Mouse (Mus musculus) lung, postnatal 36 days (tissue): ENCODE measurements at regions not wholly inside any gene's neighbourhood (a gene's known extent, or its start where the extent isn't known, plus 50 kb on each side); places are given as distances from the start of the nearest gene placed in this dataset.

ENCODE experiments used
- DNase-seq: peaks from one replicate; pipeline ENCODE4 v3.0.0; 2022; ENCODE audit warnings: mixed read lengths

DNA sequence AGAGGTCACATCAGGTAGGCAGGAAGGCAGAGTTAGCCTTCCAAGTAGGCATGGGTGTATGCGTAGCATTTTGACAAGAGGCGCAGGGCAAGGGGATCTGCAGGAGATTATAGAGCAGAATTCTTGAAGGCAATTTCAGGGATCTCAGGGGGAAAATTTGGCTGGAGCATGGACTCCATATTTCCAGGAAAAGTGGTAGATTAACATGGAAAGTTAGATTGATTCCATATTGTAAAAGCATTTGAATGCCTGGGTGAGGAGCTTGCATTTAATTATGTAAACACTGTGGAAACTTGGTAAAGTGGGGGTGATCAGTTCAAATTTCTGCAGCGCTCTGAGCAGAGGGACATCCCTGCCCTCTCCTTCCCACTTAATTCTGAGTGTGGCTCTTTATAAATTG is 146.7 kb downstream of the Pax3 start:
- no peak for DNase-seq

DNA sequence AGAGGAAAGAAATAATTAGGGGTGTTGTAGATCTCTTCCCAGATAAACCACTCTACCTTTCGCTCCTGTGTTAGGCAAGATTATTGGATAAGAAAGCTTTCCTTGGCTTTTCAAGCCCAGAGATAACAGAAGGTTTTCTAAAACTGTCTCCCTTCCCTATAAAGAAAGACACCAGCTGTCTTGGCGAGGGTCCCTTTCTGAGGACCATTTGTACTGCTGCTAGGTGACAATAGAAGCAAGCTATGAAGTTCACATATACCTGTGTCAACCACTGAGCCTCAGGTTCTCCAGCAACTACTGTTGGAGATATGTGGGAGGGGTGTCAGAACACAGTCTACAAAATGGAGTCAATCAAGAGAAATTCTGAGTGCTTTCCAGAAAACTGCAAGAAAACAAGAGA is 164.6 kb downstream of the Pax3 start:
- DNase-seq, result no peak

DNA sequence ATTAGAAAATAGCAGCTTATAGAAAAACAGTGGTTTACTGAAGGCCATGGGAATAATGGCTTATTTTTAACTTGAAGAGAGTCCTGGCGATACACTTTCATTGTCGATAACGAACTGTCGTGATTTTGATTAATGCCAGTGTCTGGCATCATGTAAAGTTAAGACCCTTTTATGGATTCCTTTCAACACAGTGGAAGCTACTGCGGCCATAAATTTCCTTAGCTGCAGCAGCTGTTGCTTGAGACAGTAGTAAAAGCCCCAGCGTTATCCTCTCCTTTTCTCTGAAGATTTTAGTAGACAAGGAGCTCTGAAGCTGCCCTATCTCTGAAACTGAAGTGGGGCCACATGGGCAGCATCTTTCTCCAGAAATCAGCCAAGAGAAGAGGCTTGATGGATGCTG is 175.2 kb downstream of the Pax3 start:
- no peak for DNase-seq

GRCm38 (mm10) chr1:78021014-78021413 is 175.9 kb downstream of the Pax3 start:
- no peak for DNase-seq

DNA sequence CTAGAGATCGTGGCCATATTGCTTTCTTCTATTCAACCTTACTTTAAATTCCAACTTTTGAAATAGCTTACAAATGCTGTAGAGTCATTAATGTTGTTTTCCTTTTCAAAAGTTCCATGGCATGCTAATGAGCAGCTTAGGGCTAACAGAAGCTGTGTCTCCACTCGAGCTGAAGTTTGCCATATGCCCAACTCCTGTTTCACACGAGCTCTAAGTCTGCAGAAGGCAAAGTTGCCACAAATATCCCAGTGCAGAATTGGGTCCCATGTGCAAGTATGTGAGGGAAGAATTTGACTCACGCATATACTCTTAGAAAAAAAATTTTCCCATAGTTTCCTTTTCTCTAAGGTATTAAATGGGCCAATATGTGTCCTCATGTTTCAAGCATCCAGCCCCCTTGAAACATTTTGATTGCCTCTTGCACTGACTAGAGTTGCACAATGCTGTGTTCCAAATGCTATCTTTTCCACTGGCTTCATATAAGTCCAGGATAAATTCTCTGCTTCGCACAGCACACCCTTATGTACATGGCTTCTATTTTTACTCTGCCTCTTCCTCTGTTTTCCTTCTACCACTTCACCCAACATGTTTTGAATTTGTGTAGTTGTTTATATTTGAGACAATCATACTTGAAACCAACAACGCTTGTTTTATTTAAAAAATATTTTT is 178.9 kb downstream of the Pax3 start:
- DNase-seq, result no peak

GRCm38 (mm10) chr1:78016541-78017267 is 180.2 kb downstream of the Pax3 start:
- no peak for DNase-seq

DNA sequence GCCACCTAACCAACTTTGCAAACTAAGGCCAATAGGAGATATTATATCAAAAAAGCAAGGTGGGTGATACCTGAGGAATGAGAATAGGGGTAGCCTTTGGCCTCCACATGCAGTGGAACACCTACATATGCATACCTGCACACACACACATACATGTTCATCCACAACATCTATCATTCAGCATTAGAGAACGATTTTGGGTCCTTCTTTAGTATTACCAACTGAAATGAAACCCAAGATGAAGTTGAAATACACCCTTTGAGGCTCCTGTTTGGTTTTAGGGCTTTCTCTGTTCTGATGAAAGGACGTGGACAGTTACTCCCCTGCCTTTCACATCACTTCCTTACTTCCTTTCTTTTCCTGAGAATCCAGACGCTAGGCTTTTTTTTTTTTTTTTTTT is 180.9 kb downstream of the Pax3 start:
- no peak for DNase-seq

GRCm38 (mm10) chr1:78013396-78013795 is 183.5 kb downstream of the Pax3 start:
- DNase-seq, result no peak

- DNase-seq, result peak; percentile 78
Observed at GRCm38 (mm10) chr1:78008811-78009410, 188.0 kb downstream of the Pax3 start.

- DNase-seq, result no peak
Observed at GRCm38 (mm10) chr1:78004376-78004775, 192.6 kb downstream of the Pax3 start.

- peak; percentile 47 for DNase-seq
Observed at GRCm38 (mm10) chr1:77998727-77999126, 198.2 kb downstream of the Pax3 start.

DNA sequence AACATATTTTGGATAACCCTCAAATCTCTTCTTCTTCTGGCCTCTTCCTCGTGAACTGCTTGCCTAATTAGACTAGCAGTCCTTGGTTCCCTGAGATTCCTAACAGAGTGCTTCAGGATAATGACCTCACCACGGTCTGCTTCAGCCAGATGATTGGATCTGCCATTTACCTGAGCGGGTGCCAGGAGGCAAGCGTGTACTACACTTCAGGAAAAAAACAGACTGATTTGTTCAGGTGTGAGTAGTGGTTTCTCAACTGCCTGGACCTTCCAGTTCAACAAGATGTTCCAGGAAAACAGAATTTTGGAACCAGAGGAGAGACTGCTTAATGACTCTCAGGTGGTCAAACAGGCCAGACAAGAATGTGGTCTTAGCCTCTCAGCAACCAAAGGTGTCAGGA is 215.4 kb downstream of the Pax3 start:
- DNase-seq, result peak; percentile 86

DNA sequence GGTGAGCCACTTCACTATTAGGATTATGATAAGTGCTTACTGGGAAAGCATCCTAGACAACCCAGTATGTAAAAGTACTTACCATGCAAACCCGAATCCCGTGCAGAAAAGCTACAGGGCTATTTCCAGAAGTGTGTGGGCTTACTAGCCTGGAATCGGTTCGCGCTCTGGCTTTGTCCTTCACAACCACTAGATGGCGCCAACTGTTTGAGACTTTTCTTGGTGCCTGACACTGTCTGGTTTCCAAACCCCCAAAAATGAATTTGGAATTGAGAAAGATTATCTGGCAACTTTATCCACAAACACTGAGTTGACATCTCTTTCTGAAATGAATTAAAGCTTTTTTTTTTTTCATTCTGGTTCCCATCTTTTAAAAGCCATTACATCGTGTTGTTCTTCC is 218.2 kb downstream of the Pax3 start:
- DNase-seq, result peak; percentile 82

DNA sequence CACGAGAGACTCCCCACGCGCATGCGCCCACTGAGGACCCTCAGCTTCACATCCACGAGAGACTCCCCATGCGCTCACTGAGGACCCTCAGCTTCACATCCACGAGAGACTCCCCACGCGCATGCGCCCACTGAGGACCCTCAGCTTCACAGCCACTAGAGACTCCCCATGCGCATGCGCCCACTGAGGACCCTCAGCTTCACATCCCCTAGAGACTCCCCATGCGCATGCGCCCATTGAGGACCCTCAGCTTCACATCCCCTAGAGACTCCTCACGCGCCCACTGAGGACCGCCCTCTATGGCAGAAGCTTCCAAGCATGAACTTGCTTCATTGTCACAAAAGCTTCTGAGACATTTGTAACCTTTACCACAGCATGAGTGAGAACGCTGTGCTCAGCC is 221.0 kb downstream of the Pax3 start:
- no peak for DNase-seq

DNA sequence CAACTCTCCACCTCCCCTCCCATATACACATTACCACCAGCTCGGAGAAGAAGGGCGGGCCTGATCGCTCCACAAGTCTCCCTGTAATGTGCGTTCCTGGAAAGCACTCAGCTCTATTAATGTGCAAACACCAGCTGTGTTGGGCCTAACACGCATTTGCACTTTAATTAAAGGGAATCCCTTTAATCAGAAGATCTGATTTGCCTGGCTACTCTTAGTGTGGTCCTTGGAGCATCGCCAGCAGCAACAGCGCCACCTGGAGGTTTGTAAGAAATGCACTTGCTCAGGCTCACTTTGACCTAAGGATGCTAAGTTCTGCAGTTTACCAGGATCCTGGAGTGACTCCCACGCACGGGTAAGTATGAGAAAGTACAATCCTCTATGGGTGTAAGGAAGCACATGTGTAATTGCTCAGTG is 224.6 kb downstream of the Pax3 start:
- peak; percentile 22 for DNase-seq

DNA sequence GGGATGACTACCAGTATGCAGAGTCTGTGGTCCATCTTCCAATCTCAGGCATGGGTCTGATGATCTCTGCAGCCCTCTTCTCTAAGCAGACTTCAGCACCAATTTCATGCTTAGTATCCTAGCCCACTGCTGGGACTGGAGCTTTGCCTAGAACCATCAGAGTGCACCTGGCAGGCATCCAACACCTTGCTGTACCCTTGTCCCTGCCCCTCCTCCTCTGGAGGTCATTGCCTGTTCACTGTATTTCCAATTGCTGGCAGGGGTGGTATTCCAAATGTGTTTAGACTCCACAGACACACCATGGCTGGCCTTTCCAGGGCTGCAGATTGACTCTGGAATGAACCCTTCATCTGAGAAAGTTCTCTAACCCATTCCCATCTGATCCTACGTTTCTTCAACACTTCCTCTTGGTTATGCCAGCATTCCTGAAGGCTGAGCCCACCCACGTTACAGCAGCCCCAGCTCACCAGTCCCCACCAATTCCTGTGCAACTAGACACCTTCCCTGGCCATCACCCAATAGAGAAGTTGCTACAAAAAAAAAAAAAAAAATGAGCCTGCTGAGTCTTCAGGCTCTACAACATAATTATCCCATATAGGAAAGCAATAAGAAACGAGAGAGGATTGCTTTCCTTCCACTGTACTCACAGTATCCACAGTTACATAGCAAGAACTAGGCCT is 232.1 kb downstream of the Pax3 start:
- no peak for DNase-seq

DNA sequence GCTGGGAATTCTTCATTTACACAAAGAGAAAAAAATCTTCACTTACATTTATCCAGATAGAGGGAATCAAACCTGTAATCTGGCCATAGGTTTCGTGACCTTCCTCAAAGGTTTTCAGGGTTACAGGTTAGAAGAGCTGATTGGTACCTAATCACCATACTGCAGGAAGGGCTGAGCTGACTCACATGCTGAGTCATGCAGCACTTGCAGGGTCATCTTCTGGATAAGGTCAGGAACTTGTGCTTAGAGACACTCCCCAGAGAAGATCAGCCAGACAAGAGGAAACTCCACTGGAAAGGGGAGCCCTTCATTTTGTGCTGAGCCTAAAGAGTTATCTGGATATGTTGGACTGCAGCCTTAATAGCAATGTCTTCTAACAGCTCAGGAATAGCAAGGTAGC is 237.6 kb downstream of the Pax3 start:
- no peak for DNase-seq

- no peak for DNase-seq
Observed at GRCm38 (mm10) chr1:77957156-77957767, 239.7 kb downstream of the Pax3 start.

- no peak for DNase-seq
Observed at GRCm38 (mm10) chr1:77947894-77948293, 249.0 kb downstream of the Pax3 start.

DNA sequence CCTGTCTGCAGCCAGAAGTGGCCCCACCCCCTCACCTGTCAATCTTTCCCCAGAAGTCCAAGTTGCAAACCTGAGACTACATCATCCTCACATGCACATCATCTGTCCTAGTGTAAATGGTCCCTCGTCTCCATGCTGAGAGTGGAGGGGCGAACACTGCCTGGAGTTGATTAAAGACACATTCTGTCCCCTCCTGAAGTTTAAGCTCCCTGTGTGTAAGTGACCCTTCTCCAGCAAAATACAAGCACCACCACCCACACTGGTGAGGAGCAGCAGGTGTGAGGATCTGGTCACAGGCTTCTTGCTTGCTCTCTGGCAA is 252.6 kb downstream of the Pax3 start:
- no peak for DNase-seq

DNA sequence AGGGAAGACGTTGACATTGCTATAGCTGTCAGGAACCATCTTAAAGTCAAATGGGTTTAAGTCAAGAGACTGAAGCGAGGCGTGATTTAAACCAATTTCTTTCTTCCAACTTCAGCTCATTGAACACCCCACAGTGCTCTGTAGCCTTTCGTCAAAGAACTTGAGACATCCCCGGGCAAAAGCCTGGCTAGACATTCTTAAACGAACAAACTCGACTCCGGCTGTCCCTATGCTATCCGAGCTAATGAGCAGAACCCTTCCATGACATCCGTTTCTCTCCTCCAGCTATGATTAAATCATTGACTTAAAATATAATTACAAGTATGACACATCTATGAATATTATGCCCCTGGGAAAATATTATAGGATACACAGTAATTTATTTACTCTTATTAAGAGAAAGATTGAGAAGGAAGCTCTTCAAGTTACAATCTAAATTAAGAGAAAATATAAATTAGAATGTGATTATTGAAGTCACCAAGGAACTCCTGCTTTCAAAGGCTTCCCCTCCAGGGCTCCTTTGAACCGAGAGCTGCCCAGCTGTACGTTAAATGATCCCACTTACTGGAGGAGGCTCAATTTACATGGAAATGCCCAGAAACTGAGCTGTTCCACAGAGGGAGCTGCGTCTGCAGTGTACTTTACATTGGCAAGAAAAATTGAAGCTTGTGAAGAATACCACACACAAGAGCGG is 253.2 kb downstream of the Pax3 start:
- no peak for DNase-seq

DNA sequence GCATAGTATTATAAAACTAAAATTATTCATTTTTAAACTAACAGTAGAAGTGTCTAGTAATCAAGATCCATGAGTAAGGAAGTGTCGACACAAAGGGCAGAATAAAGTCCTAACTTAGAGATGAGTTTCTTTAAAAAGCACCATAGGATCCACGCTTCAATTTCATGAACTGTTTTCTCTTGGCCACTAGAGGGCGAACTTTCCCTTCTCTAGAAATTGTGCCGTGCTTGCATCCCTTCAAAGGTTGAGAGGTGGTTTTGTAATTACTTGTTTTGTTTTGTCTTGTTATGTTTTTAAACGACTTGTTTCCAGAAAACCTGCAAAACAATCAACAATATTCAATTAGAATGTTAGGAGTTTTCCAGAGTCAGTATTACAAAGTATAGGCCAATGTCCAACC is 253.8 kb downstream of the Pax3 start:
- DNase-seq, result peak; percentile 18
